Mouse (Mus musculus) inflammation-experienced regulatory T-cells, adult 6 months (primary cell): ENCODE data around the gene Glyat. TPM values are rescaled to one million over a fixed set of nuclear protein-coding genes. Genes with fewer than 3 reads are reported as not detected.

Source experiments
- ATAC-seq: one replicate; pipeline ENCODE4 v1.8.0; 2017
- polyA plus RNA-seq, 3 experiments: library from polyadenylated mRNA; unstranded; fragments of 100-300 nt; shearing (Covaris generic); gene quantifications; one replicate each; pipeline ENCODE4 v1.2.1; 2017

Glyat gene
- polyA plus RNA-seq, 3 experiments from 2014 or later = not detected

DNA sequence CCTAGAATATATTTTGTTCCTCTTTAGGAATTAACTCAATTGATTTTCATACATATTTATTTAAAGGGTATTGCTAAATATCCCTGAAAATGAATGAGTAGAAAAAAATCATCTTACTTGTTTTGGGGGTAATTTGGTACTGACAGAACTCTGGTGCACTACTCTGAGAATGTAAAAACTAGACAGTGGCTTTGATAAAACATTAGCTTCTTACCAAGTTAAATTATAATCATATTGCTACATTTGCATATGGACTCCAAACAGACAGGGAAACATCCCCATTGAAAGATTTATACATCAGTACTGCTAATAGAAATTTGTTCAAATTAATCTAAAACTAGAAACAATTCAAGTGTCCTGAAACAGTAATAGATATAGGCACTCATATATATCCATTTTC is 52.1 kb downstream of the Glyat start:
- no peak for ATAC-seq

DNA sequence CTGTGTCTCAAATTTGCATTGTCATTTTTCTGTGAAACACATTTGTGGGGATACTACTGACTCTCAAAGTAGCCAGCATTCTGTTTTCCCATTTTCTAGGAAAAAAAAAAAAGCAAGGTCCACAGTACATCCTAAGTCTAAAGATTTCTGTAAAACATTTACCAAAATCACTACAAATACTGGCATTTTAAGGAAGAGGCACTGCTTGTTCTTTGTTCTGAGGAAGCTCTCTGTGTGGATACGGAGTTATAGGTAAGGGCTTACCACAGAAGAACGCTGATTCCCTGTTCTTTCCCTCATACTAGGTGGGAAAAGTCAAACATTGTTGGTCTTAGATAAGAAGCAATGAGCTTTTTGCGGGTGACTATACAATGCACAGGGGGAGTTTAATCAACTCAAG is 62.5 kb downstream of the Glyat start, which contains the start of gene Keg1:
TSS of gene Keg1 (plus strand) at position 197 of the 400 bp plus-strand sequence.
- ATAC-seq = no peak

DNA sequence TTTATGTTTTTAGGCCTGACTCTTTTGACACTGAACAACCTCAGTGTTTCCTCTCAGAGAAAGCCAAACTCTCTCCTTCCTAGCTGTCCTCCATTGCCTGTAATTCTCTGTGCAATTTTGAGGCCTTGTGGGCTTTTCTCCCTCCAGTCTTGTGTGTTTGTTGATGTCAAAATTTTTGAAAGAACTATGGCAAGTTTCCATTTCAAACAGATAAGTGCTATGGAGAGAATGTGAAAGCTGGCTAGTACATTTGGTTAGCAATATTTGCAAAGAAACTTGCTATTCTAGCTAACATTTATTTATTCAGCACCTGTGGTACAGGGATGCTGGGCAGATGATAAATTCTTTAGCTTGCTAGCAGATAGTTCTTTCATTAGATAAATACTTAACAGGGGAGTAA is 63.1 kb downstream of the Glyat start:
- ATAC-seq = no peak

Other genes starting within 250 kb of the Glyat start
- not detected for gene Olfr1440, start 246.0 kb upstream of the Glyat start, polyA plus RNA-seq
- not detected for gene Olfr1441, start 215.9 kb upstream of the Glyat start, polyA plus RNA-seq
- not detected for gene Pfpl, start 205.4 kb upstream of the Glyat start, polyA plus RNA-seq
- gene Mpeg1, start 172.5 kb upstream of the Glyat start, polyA plus RNA-seq = under 1 TPM in 2 of 3 experiments, not detected in 1; 0.17 to 0.97 TPM
- gene Dtx4, start 131.9 kb upstream of the Glyat start, polyA plus RNA-seq = 10 to 100 TPM in 2 of 3 experiments, under 1 TPM in 1; 0.96 to 13.7 (median 11.0) TPM
- gene Fam111a, start 87.6 kb upstream of the Glyat start, polyA plus RNA-seq = 10 to 100 TPM; 38.8 to 73.2 (median 42.7) TPM
- gene Gm4952, start 33.3 kb upstream of the Glyat start, polyA plus RNA-seq = not detected
- not detected for gene Olfr1442, start 37.1 kb downstream of the Glyat start, polyA plus RNA-seq
- not detected for gene Olfr1443, start 44.8 kb downstream of the Glyat start, polyA plus RNA-seq
- gene Keg1, start 62.5 kb downstream of the Glyat start, polyA plus RNA-seq = not detected
- 1 to 10 TPM; 2.4 to 4.2 (median 3.7) TPM for gene Cntf, start 132.3 kb downstream of the Glyat start, polyA plus RNA-seq
- gene Zfp91, start 162.8 kb downstream of the Glyat start, polyA plus RNA-seq = 10 to 100 TPM; 17.7 to 22.3 (median 19.1) TPM
- gene Lpxn, start 162.9 kb downstream of the Glyat start, polyA plus RNA-seq = 100 to 1,000 TPM; 257 to 302 (median 261) TPM
- under 1 TPM; 0.47 to 0.91 (median 0.54) TPM for gene Gm5244, start 213.4 kb downstream of the Glyat start, polyA plus RNA-seq
- 1 to 10 TPM in 1 of 3 experiments, under 1 TPM in 2; 0.70 to 1.3 (median 0.74) TPM for gene Olfr1444, start 224.0 kb downstream of the Glyat start, polyA plus RNA-seq